Mouse (Mus musculus) midbrain, embryonic 13.5 days (tissue): ENCODE results near the gene Atf7ip. TPM values are rescaled to one million over a fixed set of nuclear protein-coding genes. Genes with fewer than 3 reads are reported as not detected.

ENCODE experiments used
- ATAC-seq: fragments of 200-750 bp; cut with Nextera tagmentation; 2 replicates; pipeline ENCODE4 v1.8.0; 2017; ENCODE audit warnings: mild to moderate bottlenecking, moderate TSS enrichment, moderate library complexity
- H3K27ac ChIP-seq: fragments of 300-500 bp; sonication (generic); 2 replicates; pipeline ENCODE4 v1.5.1; 2015; ENCODE audit warnings: inconsistent platforms, mild to moderate bottlenecking, moderate library complexity
- H3K27me3 ChIP-seq: fragments of 300-500 bp; sonication (generic); 2 replicates; pipeline ENCODE4 v1.6.1; 2015; ENCODE audit warnings: mild to moderate bottlenecking, inconsistent platforms
- H3K36me3 ChIP-seq: fragments of 300-500 bp; sonication (generic); 2 replicates; pipeline ENCODE4 v1.6.1; 2015; ENCODE audit warnings: mild to moderate bottlenecking, inconsistent platforms
- H3K4me1 ChIP-seq: fragments of 300-500 bp; sonication (generic); replicated peaks from 2 replicates; pipeline ENCODE4 v1.6.1; 2015; ENCODE audit warnings: inconsistent platforms
- H3K4me2 ChIP-seq: fragments of 300-500 bp; sonication (generic); replicated peaks from 2 replicates; pipeline ENCODE4 v1.6.1; 2015; ENCODE audit warnings: moderate library complexity, mild to moderate bottlenecking, inconsistent platforms
- H3K4me3 ChIP-seq: fragments of 300-500 bp; sonication (generic); replicated peaks from 2 replicates; pipeline ENCODE4 v1.5.1; 2015; ENCODE audit warnings: mild to moderate bottlenecking, inconsistent platforms
- H3K9ac ChIP-seq: fragments of 300-500 bp; sonication (generic); replicated peaks from 2 replicates; pipeline ENCODE4 v1.6.1; 2015; ENCODE audit warnings: mild to moderate bottlenecking, inconsistent platforms
- H3K9me3 ChIP-seq: fragments of 300-500 bp; sonication (generic); 2 replicates; pipeline ENCODE4 v1.6.1; 2016; ENCODE audit warnings: mild to moderate bottlenecking, inconsistent platforms
- WGBS: fragments of 180-500 bp; shearing (Covaris S2); methylation state at CpG from one replicate; pipeline ENCODE4 v1.1.7; 2015; 5-methylcytosine and 5-hydroxymethylcytosine counted together
- polyA plus RNA-seq: library from polyadenylated mRNA; unstranded; fragments of >200 nt; fragmentation: Nextera tagmentation; extraction: Ambion mirVana; gene quantifications from 2 replicates; pipeline ENCODE4 v1.2.1, GENCODE M21; 2015

Atf7ip gene
- polyA plus RNA-seq, 1 experiment from 2014 or later: 49.9 TPM

DNA sequence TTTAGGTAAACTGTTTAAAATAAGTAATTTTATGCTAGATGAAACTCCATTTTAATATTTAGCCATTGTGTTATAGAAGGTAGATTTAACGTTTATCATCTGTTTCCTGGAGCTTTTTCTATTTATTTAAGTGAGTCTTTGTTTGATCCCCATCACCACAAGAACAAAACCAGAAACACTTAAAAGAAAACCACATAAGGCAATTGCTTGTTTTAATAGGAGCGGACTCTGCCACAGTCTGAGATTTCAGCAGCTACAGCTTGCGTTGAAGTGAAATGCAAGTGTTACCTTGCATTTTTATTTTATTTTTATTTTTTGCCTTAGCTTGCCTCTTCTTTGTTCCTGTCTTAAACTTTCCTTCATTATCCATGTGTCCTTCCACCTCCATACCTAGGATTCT, 43.6 kb downstream of the Atf7ip start:
- no peak for ATAC-seq
- Histone ChIP-seq H3K4me1 (peaks cover 42% of the 10 kb centered on the region), H3K9ac (no peak overlapping the region), H3K27ac (peak overlapping the region; percentile 62; the same call in 1 of the 2 replicates), H3K27me3 (no peaks in the 10 kb centered on the region), H3K4me3 (no peak overlapping the region), H3K9me3 (no peaks in the 10 kb centered on the region), H3K36me3 (no peaks in the 10 kb centered on the region), H3K4me2 (no peak overlapping the region)
- WGBS: 86% methylated on average over 3 of the region's 3 CpGs

DNA sequence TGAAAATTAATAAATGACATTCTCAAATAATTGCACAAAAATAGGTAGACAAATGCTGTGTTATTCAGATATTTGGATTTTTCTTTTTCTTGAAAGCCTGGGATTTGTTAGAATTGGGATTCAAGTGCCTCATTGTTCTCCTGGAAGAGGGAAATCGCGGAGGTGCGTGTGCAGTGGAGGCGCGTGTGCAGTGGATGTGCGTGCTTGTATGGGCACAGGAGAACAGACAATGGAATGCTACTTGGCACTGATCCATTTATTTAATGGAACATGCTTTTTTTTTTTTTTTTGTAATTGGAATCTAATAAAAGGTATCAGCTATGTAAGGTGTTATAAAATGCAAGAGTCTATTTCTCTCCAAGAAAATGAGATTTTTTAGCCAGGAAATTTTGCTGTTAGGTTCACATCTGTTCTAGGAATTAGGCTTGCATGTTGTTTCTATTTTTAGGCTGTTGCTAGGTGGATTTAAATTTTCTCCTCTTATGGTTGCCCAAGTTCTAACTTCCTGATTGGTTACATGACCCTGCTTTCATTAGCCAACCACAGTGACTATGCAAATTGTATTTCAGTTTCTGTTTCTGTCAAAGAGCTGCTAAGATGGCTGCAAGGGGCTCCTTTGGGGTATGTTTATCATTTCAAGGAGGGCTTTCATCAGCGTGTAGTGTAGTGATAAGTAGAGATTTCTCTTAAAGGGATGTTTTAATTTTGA, 44.8 kb downstream of the Atf7ip start:
- ATAC-seq: peak; percentile 51
- Histone ChIP-seq H3K4me2 (no peak overlapping the region), H3K36me3 (no peaks in the 10 kb centered on the region)

DNA sequence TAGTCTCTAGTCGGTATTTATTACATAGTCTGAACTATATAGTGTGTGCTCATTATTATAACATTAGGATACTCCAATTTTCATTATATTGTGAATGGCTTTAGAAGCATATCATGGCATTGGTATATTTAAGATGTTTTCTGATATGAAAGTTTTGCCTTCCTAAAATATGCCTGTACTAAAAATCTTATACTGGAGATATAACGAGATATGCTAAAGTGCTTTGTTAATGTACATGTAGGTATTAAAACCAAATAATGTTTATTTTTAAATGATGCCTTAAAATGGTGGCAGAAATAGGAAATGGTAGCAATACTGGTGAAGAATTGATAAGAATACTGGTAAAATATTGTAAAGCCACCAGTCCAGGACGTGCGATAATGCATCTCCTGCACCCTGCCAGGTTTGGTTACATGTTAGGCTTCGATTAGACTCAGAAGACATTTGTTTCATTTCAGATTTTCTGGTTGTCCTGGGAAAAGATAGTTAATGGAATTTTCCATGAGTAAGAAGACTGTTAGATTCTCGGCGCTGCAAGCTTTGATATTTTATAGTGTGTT, 45.7 kb downstream of the Atf7ip start:
- no peak for ATAC-seq
- H3K27ac ChIP-seq: peak overlapping the region; percentile 64
- no peaks in the 10 kb centered on the region for H3K27me3 ChIP-seq
- peaks cover 35% of the 10 kb centered on the region for H3K4me1 ChIP-seq
- H3K4me3 ChIP-seq: no peak overlapping the region
- H3K36me3 ChIP-seq: no peaks in the 10 kb centered on the region
- H3K9ac ChIP-seq: no peak overlapping the region
- WGBS: 86% methylated on average over 7 of the region's 7 CpGs
- no peaks in the 10 kb centered on the region; the same call in 1 of the 2 replicates for H3K9me3 ChIP-seq
- no peak overlapping the region for H3K4me2 ChIP-seq

More for the DNA sequence above, 44.8 kb downstream of the Atf7ip start:
- no peak overlapping the region for H3K4me3 ChIP-seq
- peak overlapping the region; percentile 82 for H3K27ac ChIP-seq
- WGBS: 42% methylated on average over 7 of the region's 7 CpGs
- no peaks in the 10 kb centered on the region for H3K27me3 ChIP-seq
- peaks cover 40% of the 10 kb centered on the region for H3K4me1 ChIP-seq
- H3K9me3 ChIP-seq: no peaks in the 10 kb centered on the region; the same call in 1 of the 2 replicates
- no peak overlapping the region for H3K9ac ChIP-seq

DNA sequence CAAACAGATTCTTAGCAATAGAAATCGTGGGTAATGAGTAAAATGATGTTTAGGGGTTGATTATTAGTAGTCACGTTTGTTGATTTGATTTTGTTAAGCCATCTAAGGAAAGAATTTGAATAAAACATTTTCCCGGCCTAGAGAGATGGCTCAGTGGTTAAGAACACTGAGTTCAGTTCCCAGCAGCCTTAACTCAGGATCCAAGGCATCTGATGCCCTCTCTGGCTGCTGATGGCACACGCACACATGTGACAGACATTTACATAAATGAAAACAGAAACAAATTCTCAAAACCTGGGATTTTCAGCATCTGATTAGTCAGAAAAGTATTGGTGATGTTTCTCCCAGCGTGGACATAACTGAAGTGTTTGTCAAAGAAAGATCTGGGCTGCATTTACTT, 47.2 kb downstream of the Atf7ip start:
- WGBS: 73% methylated on average over 5 of the region's 5 CpGs

DNA sequence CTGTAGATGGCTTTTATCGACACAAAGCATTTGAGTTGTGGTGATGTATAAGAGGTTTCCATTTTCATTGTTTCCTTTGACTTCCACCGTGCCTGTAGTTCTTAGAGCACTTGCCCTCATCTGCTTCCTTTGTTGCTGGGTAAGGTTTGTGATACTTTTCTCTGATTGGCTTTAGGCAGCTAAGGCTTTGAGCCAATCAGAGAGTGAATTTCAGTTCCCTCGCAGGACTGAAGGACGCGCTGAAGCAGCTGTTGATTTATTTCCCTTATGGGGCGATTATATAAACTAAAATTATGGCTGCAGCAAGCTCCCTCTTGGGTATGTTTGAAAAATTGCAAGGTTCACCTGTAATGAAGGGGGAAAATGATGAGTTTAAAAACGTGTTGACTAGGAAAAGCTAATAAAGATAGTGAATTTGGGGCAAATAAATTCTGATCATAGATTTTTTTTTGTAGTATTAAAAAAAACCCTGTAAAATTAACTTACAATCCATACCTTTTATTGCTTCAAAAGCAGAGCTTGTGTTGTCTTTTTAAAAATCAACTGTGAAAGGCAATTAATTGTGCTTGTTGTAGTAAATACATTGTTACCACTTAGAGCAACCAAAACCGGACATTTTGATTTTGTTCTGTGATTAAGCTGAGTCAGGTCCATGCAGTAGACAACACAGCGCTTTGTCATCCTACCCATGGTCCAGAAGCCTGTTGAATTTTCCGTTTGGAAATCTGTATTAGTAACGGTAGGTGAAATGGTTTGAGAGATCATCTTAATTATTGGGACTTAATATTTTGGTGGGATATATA, 48.0 kb downstream of the Atf7ip start:
- no peaks in the 10 kb centered on the region for H3K27me3 ChIP-seq
- H3K27ac ChIP-seq: peak overlapping the region; percentile 81
- H3K9me3 ChIP-seq: no peaks in the 10 kb centered on the region; the same call in 1 of the 2 replicates
- H3K4me2 ChIP-seq: peak overlapping the region; percentile 28; the same call in 1 of the 2 replicates
- ATAC-seq: peak; percentile 80
- H3K9ac ChIP-seq: no peak overlapping the region
- 34% methylated on average over 11 of the region's 11 CpGs for WGBS
- H3K36me3 ChIP-seq: no peaks in the 10 kb centered on the region
- no peak overlapping the region for H3K4me3 ChIP-seq
- H3K4me1 ChIP-seq: peaks cover 35% of the 10 kb centered on the region

More for the DNA sequence above, 47.2 kb downstream of the Atf7ip start:
- H3K4me3 ChIP-seq: no peak overlapping the region
- H3K4me2 ChIP-seq: no peak overlapping the region
- no peaks in the 10 kb centered on the region for H3K36me3 ChIP-seq
- H3K4me1 ChIP-seq: peaks cover 32% of the 10 kb centered on the region
- H3K27me3 ChIP-seq: no peaks in the 10 kb centered on the region
- ATAC-seq: no peak
- no peaks in the 10 kb centered on the region; the same call in 1 of the 2 replicates for H3K9me3 ChIP-seq
- no peak overlapping the region for H3K9ac ChIP-seq
- H3K27ac ChIP-seq: peak overlapping the region; percentile 81

DNA sequence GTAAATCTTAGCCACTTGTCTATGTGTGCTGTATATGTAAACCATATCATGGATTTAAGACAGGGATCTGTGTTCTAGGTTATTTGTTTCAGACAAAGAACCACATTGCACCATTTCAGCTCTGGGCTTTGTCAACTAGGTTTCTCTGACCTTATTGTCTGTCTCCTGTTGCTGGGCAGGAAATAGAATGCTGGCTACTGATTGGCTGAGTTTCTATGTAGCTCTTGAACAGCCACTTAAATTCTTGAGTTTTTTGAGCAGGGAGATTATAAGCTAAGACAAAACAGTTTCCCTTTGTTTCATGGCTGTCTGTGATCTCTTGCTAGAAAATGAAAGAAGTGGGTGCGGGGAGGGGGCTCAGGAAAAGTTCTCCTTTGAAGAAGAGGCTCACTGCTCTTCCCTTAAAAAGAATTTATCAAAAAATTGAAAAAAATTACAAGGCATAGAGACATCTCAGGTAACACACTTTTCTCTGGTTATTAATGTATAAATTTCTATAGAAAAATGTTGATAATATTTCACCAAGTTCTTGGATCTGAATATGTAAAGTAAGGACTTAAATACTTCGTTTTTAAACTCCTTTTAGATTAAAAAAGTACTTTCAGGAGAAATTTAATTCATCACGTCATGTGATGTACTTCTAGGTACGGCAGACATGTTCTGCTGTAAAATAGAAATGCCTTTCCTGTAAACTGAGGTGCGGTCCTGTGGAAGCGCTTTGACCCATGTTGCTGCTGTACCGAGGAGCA, 49.0 kb downstream of the Atf7ip start:
- H3K4me2 ChIP-seq: no peak overlapping the region
- WGBS: 80% methylated on average over 7 of the region's 7 CpGs
- no peak for ATAC-seq

DNA sequence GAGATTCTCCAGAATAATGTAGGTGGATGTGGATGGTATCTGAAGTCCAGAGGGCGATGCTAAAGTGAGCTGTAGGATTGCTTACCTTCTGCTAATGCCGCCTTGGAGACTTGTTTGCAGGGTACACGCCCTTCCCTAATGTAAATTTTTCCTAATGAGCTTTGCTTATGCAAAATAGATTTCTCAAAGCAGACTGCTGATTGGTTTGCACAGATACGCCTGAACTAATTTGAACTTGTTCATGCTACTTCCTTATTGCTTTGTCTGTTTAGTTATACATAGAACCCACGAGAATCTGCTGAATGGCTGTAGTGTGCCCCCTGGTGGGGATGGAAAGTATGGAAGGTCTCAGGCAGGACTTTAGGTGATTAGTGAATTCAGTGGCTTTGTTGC, 49.6 kb downstream of the Atf7ip start:
- 0 out of 2 replicates have a peak, but pooled peaks have one; percentile 10 for ATAC-seq
- Histone ChIP-seq H3K9me3 (no peaks in the 10 kb centered on the region; the same call in 1 of the 2 replicates), H3K27ac (peak overlapping the region; percentile 80), H3K4me2 (no peak overlapping the region), H3K4me3 (no peak overlapping the region), H3K27me3 (no peaks in the 10 kb centered on the region), H3K4me1 (peaks cover 34% of the 10 kb centered on the region), H3K36me3 (peaks cover 9% of the 10 kb centered on the region), H3K9ac (no peak overlapping the region)
- WGBS: 49% methylated on average over 5 of the region's 5 CpGs

More for the DNA sequence above, 49.0 kb downstream of the Atf7ip start:
- H3K4me1 ChIP-seq: peaks cover 34% of the 10 kb centered on the region
- H3K9me3 ChIP-seq: no peaks in the 10 kb centered on the region; the same call in 1 of the 2 replicates
- peaks cover 4% of the 10 kb centered on the region for H3K36me3 ChIP-seq
- H3K27me3 ChIP-seq: no peaks in the 10 kb centered on the region
- peak overlapping the region; percentile 80 for H3K27ac ChIP-seq
- no peak overlapping the region for H3K9ac ChIP-seq
- no peak overlapping the region for H3K4me3 ChIP-seq

DNA sequence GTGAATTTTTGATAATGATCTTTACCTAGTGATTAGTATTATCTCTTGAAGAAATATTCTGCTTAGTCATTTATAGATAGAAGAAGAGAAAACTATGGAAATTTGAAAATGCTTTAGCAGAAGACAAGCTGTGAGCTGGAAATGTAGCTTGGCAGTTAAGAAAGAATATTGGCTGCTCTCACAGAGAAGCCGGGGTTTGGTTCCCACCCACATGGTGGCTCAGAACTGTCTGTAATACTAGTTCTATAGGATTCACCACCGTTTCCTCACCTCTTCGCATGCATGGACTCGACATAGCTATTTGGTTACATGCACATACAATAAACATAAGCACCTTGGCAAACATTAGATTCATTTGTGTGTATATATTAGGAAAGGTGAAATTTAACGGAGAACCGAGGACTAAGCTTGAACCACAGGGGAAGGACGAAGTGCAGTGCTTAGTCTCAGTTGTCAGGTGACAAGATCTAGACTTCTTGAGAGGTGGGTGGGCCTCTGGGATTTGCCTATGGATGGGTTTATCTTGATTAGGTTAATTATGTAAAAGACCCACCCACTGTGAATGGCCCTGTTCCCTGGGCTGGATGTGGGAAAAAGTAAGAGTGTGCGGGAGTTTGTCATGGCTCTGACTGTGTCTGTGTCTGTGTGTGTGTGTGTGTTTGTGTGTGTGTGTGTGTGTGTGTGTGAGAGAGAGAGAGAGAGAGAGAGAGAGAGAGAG, 52.5 kb downstream of the Atf7ip start:
- Histone ChIP-seq H3K9me3 (no peaks in the 10 kb centered on the region; the same call in 1 of the 2 replicates), H3K4me2 (no peak overlapping the region), H3K27ac (no peak overlapping the region), H3K36me3 (peaks cover 33% of the 10 kb centered on the region), H3K4me1 (peaks cover 27% of the 10 kb centered on the region), H3K27me3 (no peaks in the 10 kb centered on the region), H3K9ac (no peak overlapping the region), H3K4me3 (no peak overlapping the region)
- WGBS: 81% methylated on average over 8 of the region's 8 CpGs
- no peak for ATAC-seq

DNA sequence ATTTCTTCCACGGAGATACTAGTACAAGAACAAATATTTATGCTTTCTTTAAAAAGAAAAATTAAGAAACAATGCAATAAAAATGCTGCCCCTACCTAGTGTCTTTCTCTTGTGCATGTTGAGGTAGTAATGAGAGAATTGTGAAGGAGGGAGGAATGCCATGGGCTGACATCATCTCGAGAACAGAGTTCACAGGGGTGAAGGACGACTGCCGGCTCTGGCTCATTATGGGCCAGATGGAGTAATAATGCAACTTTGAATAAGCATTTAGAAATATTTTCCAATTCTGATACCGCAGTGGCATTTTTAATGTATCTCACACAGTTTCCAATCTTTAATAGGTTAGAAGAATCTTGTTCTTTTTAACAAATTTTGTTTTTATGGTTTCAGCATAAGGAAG, 60.0 kb downstream of the Atf7ip start:
- Histone ChIP-seq H3K9me3 (0 out of 2 replicates have a peak, but pooled peaks cover 5% of the 10 kb centered on the region), H3K27ac (no peak overlapping the region), H3K36me3 (peaks cover 76% of the 10 kb centered on the region), H3K9ac (no peak overlapping the region), H3K4me3 (no peak overlapping the region), H3K4me1 (no peaks in the 10 kb centered on the region), H3K27me3 (no peaks in the 10 kb centered on the region), H3K4me2 (no peak overlapping the region)
- no peak for ATAC-seq
- 91% methylated on average over 5 of the region's 5 CpGs for WGBS

DNA sequence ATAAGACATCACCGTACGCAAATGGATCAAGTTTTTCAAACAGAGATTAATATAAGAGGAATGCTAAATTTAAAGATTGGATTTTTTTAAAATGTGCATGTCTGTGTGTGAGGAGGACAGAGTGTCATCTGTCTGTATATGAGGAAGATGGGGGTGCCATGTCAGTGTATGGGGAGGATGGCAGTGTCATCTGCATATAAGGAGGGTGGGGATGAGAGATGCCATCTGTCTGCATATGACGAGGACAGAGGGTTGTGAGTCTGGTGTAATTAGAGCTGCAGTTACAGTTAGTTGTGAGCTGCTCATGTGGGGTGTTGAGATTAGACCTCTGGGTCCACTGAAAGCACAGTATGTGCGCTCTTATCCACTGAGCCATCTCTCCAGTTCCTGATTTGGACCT, 84.8 kb downstream of the Atf7ip start:
- Histone ChIP-seq H3K9me3 (no peaks in the 10 kb centered on the region), H3K4me2 (no peak overlapping the region), H3K9ac (no peak overlapping the region), H3K36me3 (peaks cover 63% of the 10 kb centered on the region), H3K27ac (no peak overlapping the region), H3K27me3 (no peaks in the 10 kb centered on the region), H3K4me1 (no peaks in the 10 kb centered on the region), H3K4me3 (no peak overlapping the region)
- ATAC-seq: no peak
- WGBS: 92% methylated on average over 4 of the region's 4 CpGs

DNA sequence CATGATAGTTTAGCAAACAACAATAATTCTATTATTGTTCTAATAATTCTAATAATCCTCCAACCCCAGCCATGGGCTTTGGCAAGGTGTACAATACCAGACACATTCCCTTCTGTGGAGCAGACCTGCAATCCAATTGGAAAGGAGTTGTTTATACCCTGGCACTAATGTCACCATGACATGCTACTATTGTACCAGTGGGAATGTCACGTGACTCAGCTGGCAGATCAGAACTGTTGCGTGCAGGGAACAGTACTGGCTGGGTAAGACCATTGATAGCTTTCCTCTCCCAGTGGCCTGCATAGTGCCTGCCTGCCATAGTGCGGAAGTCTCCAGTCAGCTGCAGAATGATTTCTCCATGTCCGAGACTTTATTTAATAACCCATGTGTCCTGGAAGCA, 88.6 kb downstream of the Atf7ip start:
- Histone ChIP-seq H3K4me2 (no peak overlapping the region), H3K4me3 (no peak overlapping the region), H3K4me1 (no peaks in the 10 kb centered on the region), H3K9me3 (no peaks in the 10 kb centered on the region), H3K36me3 (peaks cover 66% of the 10 kb centered on the region), H3K9ac (no peak overlapping the region), H3K27ac (no peak overlapping the region), H3K27me3 (no peaks in the 10 kb centered on the region)
- ATAC-seq: no peak
- 93% methylated on average over 4 of the region's 4 CpGs for whole genome bisulfite sequencing
